Mouse (Mus musculus): ENCODE data around the gene Txnip.

DNA sequence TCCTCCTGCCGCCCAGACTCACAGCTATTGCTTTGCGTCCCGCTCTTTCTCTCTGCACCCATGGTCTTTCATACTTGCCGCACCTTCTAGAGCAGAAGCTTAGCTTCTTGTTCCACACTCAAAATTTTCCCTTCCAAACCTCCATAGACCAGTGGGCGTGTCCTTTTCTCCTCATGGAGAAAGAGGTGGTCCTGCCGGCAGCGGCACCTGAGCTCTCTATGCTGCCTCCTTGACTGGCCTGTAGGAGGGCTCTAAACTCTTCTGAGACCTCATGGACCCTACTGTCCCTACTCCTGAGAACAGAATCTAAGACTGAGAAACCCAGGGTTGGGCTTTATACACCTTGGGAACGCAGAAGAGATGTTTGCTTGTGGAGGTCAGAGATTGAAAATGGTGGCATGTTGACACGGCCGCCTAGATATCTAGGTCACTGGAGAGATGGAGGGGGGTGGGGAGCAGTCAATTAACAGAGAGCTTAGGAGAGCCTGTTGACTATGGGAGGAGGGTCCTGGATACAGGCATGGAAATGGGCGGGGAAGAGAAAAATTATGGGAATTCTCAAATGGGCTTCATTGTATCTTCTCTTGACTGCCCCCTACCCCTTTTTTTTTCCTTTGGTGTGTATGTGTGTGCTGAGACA, 12.3 kb downstream of the Txnip start:
- TF ChIP-seq POLR2A (IDR thresholded peaks at IDR 0.05; ENCODE audit: insufficient read depth, low read depth, low read length) (no peak), CTCF (IDR thresholded peaks at IDR 0.05; ENCODE audit: insufficient read depth, low read depth, low read length) (no peak)
